Mouse (Mus musculus) mesoderm, embryonic 11.5 days (tissue): ENCODE measurements around the gene Gm49396.
A peak's percentile ranks its signal among the peaks of the same experiment; 100 is the strongest.

Source experiments
- DNase-seq: peaks from one replicate; pipeline ENCODE4 v3.0.0-alpha.2; 2012; ENCODE audit warnings: low read depth, low spot score

Gene Gm49396

GRCm38 (mm10) chr7:30552102-30553020 is 10.8 kb upstream of the Gm49396 start, which contains the start of the genes Hspb6 and Proser3:
Gene Hspb6, plus strand, starts transcription at chr7:30552178.
Gene Proser3, minus strand, starts transcription at chr7:30552299.
- DNase-seq = peak; percentile 97

GRCm38 (mm10) chr7:30553021-30553589 is 10.0 kb upstream of the Gm49396 start:
- no peak for DNase-seq

GRCm38 (mm10) chr7:30553810-30554584 is 9.1 kb upstream of the Gm49396 start:
- DNase-seq = no peak

GRCm38 (mm10) chr7:30556894-30557536 is 6.1 kb upstream of the Gm49396 start:
- DNase-seq = no peak

- DNase-seq = no peak
Observed at GRCm38 (mm10) chr7:30557901-30558514, 5.1 kb upstream of the Gm49396 start.

GRCm38 (mm10) chr7:30558656-30559442 is 4.3 kb upstream of the Gm49396 start:
- no peak for DNase-seq

- peak; percentile 97 for DNase-seq
Observed at GRCm38 (mm10) chr7:30559443-30559954, 3.6 kb upstream of the Gm49396 start, which contains the start of gene Lin37. Gene Lin37, minus strand, starts transcription at chr7:30559838.

GRCm38 (mm10) chr7:30560296-30560695 is 2.8 kb upstream of the Gm49396 start:
- DNase-seq = no peak

GRCm38 (mm10) chr7:30562526-30563116 is 523 bp upstream of the Gm49396 start:
- no peak for DNase-seq

GRCm38 (mm10) chr7:30563906-30564280 is 749 bp downstream of the Gm49396 start:
- DNase-seq = no peak

- DNase-seq = no peak
Observed at GRCm38 (mm10) chr7:30564970-30565571, 1.9 kb downstream of the Gm49396 start, which contains the start of gene Igflr1. Gene Igflr1, plus strand, starts transcription at chr7:30565427.

- no peak for DNase-seq
Observed at GRCm38 (mm10) chr7:30566033-30566432, 2.9 kb downstream of the Gm49396 start.

- DNase-seq = no peak
Observed at GRCm38 (mm10) chr7:30567555-30567954, 4.4 kb downstream of the Gm49396 start.

- no peak for DNase-seq
Observed at GRCm38 (mm10) chr7:30572389-30572788, 9.2 kb downstream of the Gm49396 start.

GRCm38 (mm10) chr7:30572969-30573368 is 9.8 kb downstream of the Gm49396 start:
- no peak for DNase-seq

- DNase-seq = no peak
Observed at GRCm38 (mm10) chr7:30579950-30580349, 16.8 kb downstream of the Gm49396 start.

- DNase-seq = no peak
Observed at GRCm38 (mm10) chr7:30581547-30581946, 18.4 kb downstream of the Gm49396 start.

GRCm38 (mm10) chr7:30584339-30584738 is 21.2 kb downstream of the Gm49396 start:
- no peak for DNase-seq

GRCm38 (mm10) chr7:30585170-30585569 is 22.0 kb downstream of the Gm49396 start:
- no peak for DNase-seq
